Comparison of ENCODE assay signal across 18 mouse cellular contexts in the genomic region with DNA sequence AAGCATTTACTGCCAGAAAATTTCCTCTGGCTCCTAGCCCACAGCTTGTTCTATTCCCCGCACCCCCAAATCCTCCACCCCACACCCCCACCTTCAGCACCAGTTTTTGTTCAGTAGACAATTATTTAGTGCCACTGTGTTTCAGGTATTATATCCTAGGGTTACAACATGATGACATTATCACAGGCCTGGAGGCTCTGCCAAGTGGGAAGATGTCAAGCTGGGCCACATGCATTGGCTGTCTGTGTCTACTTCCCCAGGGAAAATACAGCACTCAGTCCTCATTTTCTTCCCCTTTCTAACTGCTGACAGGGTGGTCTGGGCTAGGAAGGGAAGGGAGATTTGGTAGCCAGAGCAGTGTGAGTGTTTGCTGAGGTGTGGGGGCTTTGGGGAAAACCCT. TPM values are rescaled to one million over a fixed set of nuclear protein-coding genes. Genes with fewer than 3 reads are reported as not detected.
"Had no signal": no experiment of that assay in that cellular context is flagged by ENCODE, and none has a peak within 500 bp of the region (broad histone marks: within the 10 kb centered on the region; RNA-seq: fewer than 3 reads in every experiment).

No protein-coding gene starts in this region.

- DNase-seq: kidney, postnatal 10 days; kidney, postnatal 36 days; layer of hippocampus, postnatal 36 days; liver, embryonic 13.5 days; lung, adult 2 months; lung, postnatal 14 days; lung, postnatal 4 days; midbrain, embryonic 14.5 days; retina, postnatal 1 day; right cerebral cortex, postnatal 25 days; spleen, adult 18-20 months; thymus, postnatal 36 days had no signal

- H3K36me3 ChIP-seq: liver, embryonic 13.5 days; stomach, embryonic 15.5 days had no signal

- H3K27me3 ChIP-seq: liver, embryonic 13.5 days; stomach, embryonic 15.5 days had no signal

- H3K9me3 ChIP-seq: liver, embryonic 13.5 days; stomach, embryonic 15.5 days had no signal

- H3K9ac ChIP-seq: liver, embryonic 13.5 days; stomach, embryonic 15.5 days had no signal

- H3K4me1 ChIP-seq: liver, embryonic 13.5 days; stomach, embryonic 15.5 days had no signal

- H3K4me3 ChIP-seq: left cerebral cortex, adult 2 months; liver, embryonic 13.5 days; stomach, embryonic 15.5 days had no signal

- H3K4me2 ChIP-seq: liver, embryonic 13.5 days; midbrain, embryonic 11.5 days; stomach, embryonic 15.5 days had no signal

- H3K27ac ChIP-seq: liver, embryonic 13.5 days; stomach, embryonic 15.5 days had no signal

RNA-seq across cellular contexts. Expression of a gene that starts 34.9 kb away (rescaled TPM):
- polyA plus RNA-seq: midbrain, embryonic 11.5 days; midbrain, embryonic 14.5 days; neural tube, embryonic 11.5 days had no signal

RNA-seq across cellular contexts. Expression of a gene that starts 56.1 kb away (rescaled TPM):
- polyA plus RNA-seq: limb, embryonic 11.5 days; liver, embryonic 13.5 days; liver, embryonic 16.5 days had no signal
